23 mouse cellular contexts compared by ENCODE assay signal in the genomic region with DNA sequence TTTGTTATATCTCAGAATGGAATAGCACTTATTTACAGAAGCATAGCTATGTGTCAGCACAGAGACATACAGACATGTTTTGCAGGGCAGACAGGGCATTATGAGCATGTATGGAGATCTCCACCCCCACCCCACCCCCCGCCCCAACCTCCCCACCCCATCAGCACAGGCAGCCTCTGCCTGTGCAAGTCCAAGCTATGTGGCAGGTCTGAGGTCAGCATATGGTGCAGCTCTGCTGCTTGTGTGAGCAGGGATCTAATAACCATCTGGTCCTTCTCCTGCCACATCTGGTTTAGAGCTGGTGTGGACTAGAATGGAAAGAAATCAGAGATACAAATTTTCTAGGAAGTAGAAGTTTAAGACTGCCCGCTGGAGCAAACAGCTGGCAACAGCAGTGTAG.
DNase-seq lines count a peak whose midpoint lies in the region; ATAC-seq and TF ChIP-seq lines count a peak whose summit lies in the region.
"Had no signal": no experiment of that assay in that cellular context is flagged by ENCODE, and none has a peak within 500 bp of the region (broad histone marks: within the 10 kb centered on the region; RNA-seq: fewer than 3 reads in every experiment).

No protein-coding gene starts in this region.

- no peak for TF ChIP-seq CTCF in hindbrain, postnatal 0 days (IDR thresholded peaks at IDR 0.05; ENCODE audit: low read depth)

- 80% methylated on average over 2 of the region's 2 CpGs for WGBS in hindbrain, embryonic 10.5 days
- WGBS in hindbrain, postnatal 0 days = 76% methylated on average over 2 of the region's 2 CpGs
- WGBS in neural tube, embryonic 14.5 days = 78% methylated on average over 2 of the region's 2 CpGs
- WGBS in neural tube, embryonic 15.5 days = 90% methylated on average over 2 of the region's 2 CpGs
- 51% methylated on average over 2 of the region's 2 CpGs for WGBS in limb, embryonic 13.5 days

- 0 out of 2 replicates have a peak, but pooled peaks cover 3% of the 10 kb centered on the region for H3K4me1 ChIP-seq in hindbrain, embryonic 10.5 days (replicated peaks)
- no peaks in the 10 kb centered on the region for H3K4me1 ChIP-seq in hindbrain, postnatal 0 days (ENCODE audit: insufficient read depth, low read length)
- H3K4me1 ChIP-seq in neural tube, embryonic 14.5 days (ENCODE audit: control insufficient read depth, insufficient read depth, low read length) = no peaks in the 10 kb centered on the region
- H3K4me1 ChIP-seq in neural tube, embryonic 15.5 days = no peaks in the 10 kb centered on the region
- H3K4me1 ChIP-seq in limb, embryonic 13.5 days = no peaks in the 10 kb centered on the region
- H3K4me1 ChIP-seq: embryonic facial prominence, embryonic 15.5 days; forebrain, embryonic 15.5 days; hindbrain, embryonic 13.5 days had no signal

- H3K9me3 ChIP-seq in hindbrain, embryonic 10.5 days = no peaks in the 10 kb centered on the region
- no peaks in the 10 kb centered on the region for H3K9me3 ChIP-seq in hindbrain, postnatal 0 days (ENCODE audit: low read length)
- no peaks in the 10 kb centered on the region for H3K9me3 ChIP-seq in neural tube, embryonic 14.5 days (ENCODE audit: control insufficient read depth, low read length)
- no peaks in the 10 kb centered on the region for H3K9me3 ChIP-seq in neural tube, embryonic 15.5 days (replicated peaks)
- no peaks in the 10 kb centered on the region for H3K9me3 ChIP-seq in limb, embryonic 13.5 days
- H3K9me3 ChIP-seq: embryonic facial prominence, embryonic 15.5 days; forebrain, embryonic 15.5 days; hindbrain, embryonic 13.5 days had no signal

- H3K9ac ChIP-seq in hindbrain, postnatal 0 days (replicated peaks; ENCODE audit: low read length) = no peak overlapping the region
- no peak overlapping the region for H3K9ac ChIP-seq in neural tube, embryonic 14.5 days (replicated peaks; ENCODE audit: low read depth, low read length)
- no peak overlapping the region for H3K9ac ChIP-seq in neural tube, embryonic 15.5 days (replicated peaks)
- no peak overlapping the region for H3K9ac ChIP-seq in limb, embryonic 13.5 days
- H3K9ac ChIP-seq: embryonic facial prominence, embryonic 15.5 days; forebrain, embryonic 15.5 days; hindbrain, embryonic 13.5 days had no signal

- no peak overlapping the region for H3K4me2 ChIP-seq in hindbrain, postnatal 0 days (ENCODE audit: low read depth, low read length)
- H3K4me2 ChIP-seq in neural tube, embryonic 14.5 days (ENCODE audit: low read depth, low read length) = no peak overlapping the region
- no peak overlapping the region for H3K4me2 ChIP-seq in neural tube, embryonic 15.5 days
- no peak overlapping the region for H3K4me2 ChIP-seq in limb, embryonic 13.5 days (replicated peaks)
- H3K4me2 ChIP-seq: embryonic facial prominence, embryonic 15.5 days; forebrain, embryonic 15.5 days; heart, embryonic 11.5 days; hindbrain, embryonic 13.5 days had no signal

- no peaks in the 10 kb centered on the region for H3K36me3 ChIP-seq in hindbrain, embryonic 10.5 days
- no peaks in the 10 kb centered on the region for H3K36me3 ChIP-seq in hindbrain, postnatal 0 days (ENCODE audit: insufficient read depth, low read length)
- no peaks in the 10 kb centered on the region for H3K36me3 ChIP-seq in neural tube, embryonic 14.5 days (ENCODE audit: control insufficient read depth, insufficient read depth, low read length)
- no peaks in the 10 kb centered on the region for H3K36me3 ChIP-seq in neural tube, embryonic 15.5 days
- H3K36me3 ChIP-seq in limb, embryonic 13.5 days = no peaks in the 10 kb centered on the region
- H3K36me3 ChIP-seq: embryonic facial prominence, embryonic 15.5 days; forebrain, embryonic 15.5 days; hindbrain, embryonic 13.5 days had no signal

- H3K27ac ChIP-seq in hindbrain, embryonic 10.5 days = no peak overlapping the region
- H3K27ac ChIP-seq in hindbrain, postnatal 0 days = no peak overlapping the region
- no peak overlapping the region for H3K27ac ChIP-seq in neural tube, embryonic 14.5 days (ENCODE audit: low read depth, low read length)
- no peak overlapping the region for H3K27ac ChIP-seq in neural tube, embryonic 15.5 days (replicated peaks)
- H3K27ac ChIP-seq in limb, embryonic 13.5 days = no peak overlapping the region
- H3K27ac ChIP-seq: embryonic facial prominence, embryonic 15.5 days; forebrain, embryonic 15.5 days; heart, adult 2 months; hindbrain, embryonic 13.5 days had no signal

- no peak for ATAC-seq in hindbrain, postnatal 0 days
- peak; percentile 44; the same call in 1 of the 2 replicates for ATAC-seq in neural tube, embryonic 14.5 days (ENCODE audit: low read depth)
- no peak for ATAC-seq in neural tube, embryonic 15.5 days (ENCODE audit: low FRiP score)
- ATAC-seq in limb, embryonic 13.5 days (ENCODE audit: low FRiP score, low read depth) = peak; percentile 73; the same call in 1 of the 2 replicates
- ATAC-seq: activated CD4-positive, CD25-positive, alpha-beta regulatory T cell, adult 4 months; forebrain, embryonic 15.5 days; hindbrain, embryonic 16.5 days; inflammation-experienced regulatory T-cells, adult 6 months; intestine, embryonic 16.5 days had no signal

- DNase-seq in embryo, embryonic 10.5 days (ENCODE audit: low spot score) = peak; percentile 12
- no peak for DNase-seq in embryo, embryonic 10 days (ENCODE audit: low spot score)
- DNase-seq in hindbrain, embryonic 10.5 days (ENCODE audit: low spot score) = peak; percentile 8
- DNase-seq in hindbrain, postnatal 0 days (ENCODE audit: low spot score) = no peak
- DNase-seq in urinary bladder, postnatal 14 days (ENCODE audit: low spot score) = no peak
- DNase-seq: adrenal gland, postnatal 10 days; adrenal gland, postnatal 36 days; cerebellum, adult 18-20 months; cerebellum, adult 9-10 months; cerebellum, postnatal 14 days; gastrocnemius, postnatal 25 days; heart, adult 2 months had no signal

- H3K27me3 ChIP-seq in hindbrain, embryonic 10.5 days (ENCODE audit: insufficient read depth, poor library complexity, severe bottlenecking) = no peaks in the 10 kb centered on the region
- no peaks in the 10 kb centered on the region for H3K27me3 ChIP-seq in hindbrain, postnatal 0 days (ENCODE audit: insufficient read depth, low read length)
- H3K27me3 ChIP-seq in neural tube, embryonic 14.5 days (ENCODE audit: control insufficient read depth, insufficient read depth, low read length) = no peaks in the 10 kb centered on the region
- H3K27me3 ChIP-seq in neural tube, embryonic 15.5 days (replicated peaks) = no peaks in the 10 kb centered on the region
- H3K27me3 ChIP-seq in limb, embryonic 13.5 days = no peaks in the 10 kb centered on the region
- H3K27me3 ChIP-seq: embryonic facial prominence, embryonic 15.5 days; forebrain, embryonic 15.5 days; hindbrain, embryonic 13.5 days had no signal

- no peak overlapping the region for H3K4me3 ChIP-seq in hindbrain, embryonic 10.5 days
- no peak overlapping the region for H3K4me3 ChIP-seq in hindbrain, postnatal 0 days (ENCODE audit: low read length)
- H3K4me3 ChIP-seq in neural tube, embryonic 14.5 days (ENCODE audit: low read depth, low read length) = no peak overlapping the region
- no peak overlapping the region for H3K4me3 ChIP-seq in neural tube, embryonic 15.5 days (replicated peaks)
- no peak overlapping the region for H3K4me3 ChIP-seq in limb, embryonic 13.5 days
- H3K4me3 ChIP-seq: embryonic facial prominence, embryonic 15.5 days; forebrain, embryonic 15.5 days; heart, adult 2 months; hindbrain, embryonic 13.5 days had no signal

Comparison
In these comparisons a context has a peak if more than half of its experiments do, and no peak if none do; other contexts are left out.
1. DNase-seq: peak in embryo, embryonic 10.5 days (single experiment) and hindbrain, embryonic 10.5 days (single experiment); none in embryo, embryonic 10 days (single experiment), hindbrain, postnatal 0 days (single experiment) and urinary bladder, postnatal 14 days (single experiment).
2. ATAC-seq: peak in neural tube, embryonic 14.5 days (single experiment) and limb, embryonic 13.5 days (single experiment); none in hindbrain, postnatal 0 days (single experiment) and neural tube, embryonic 15.5 days (single experiment).